Mouse (Mus musculus) MEL (cell line): ENCODE results near the gene Gsta4.

ENCODE experiments used
- CTCF ChIP-seq, 3 experiments: IDR thresholded peaks in 2 of 3; conservative IDR thresholded peaks in 1 of 3; 2 replicates each; pipeline ENCODE4 v1.5.1; 2011 to 2012; ENCODE audit warnings: low read length in 3 of 3, low read depth in 2 of 3, mild to moderate bottlenecking in 2 of 3, improper control_type of control experiment in 1 of 3, inconsistent platforms in 1 of 3, mixed read lengths in 1 of 3, moderate library complexity in 1 of 3; ENCODE audit not compliant: control insufficient read depth in 1 of 3, insufficient read depth in 1 of 3, poor library complexity in 1 of 3, severe bottlenecking in 1 of 3
- EP300 ChIP-seq, 2 experiments: IDR thresholded peaks; 2 replicates each; pipeline ENCODE4 v1.6.1; 2011; ENCODE audit warnings: improper control_type of control experiment in 2 of 2, low read length in 2 of 2, low read depth in 1 of 2, mild to moderate bottlenecking in 1 of 2
- POLR2A ChIP-seq, 2 experiments: IDR thresholded peaks; 2 replicates each; pipeline ENCODE4 v1.6.1; 2011 to 2012; ENCODE audit warnings: low read length in 2 of 2, mild to moderate bottlenecking in 2 of 2, control low read depth in 1 of 2, improper control_type of control experiment in 1 of 2, low read depth in 1 of 2, moderate library complexity in 1 of 2; ENCODE audit not compliant: control insufficient read depth in 1 of 2, insufficient read depth in 1 of 2, poor library complexity in 1 of 2
- RCOR1 ChIP-seq: IDR thresholded peaks from 2 replicates; pipeline ENCODE4 v1.6.1; 2012; ENCODE audit warnings: low read depth, mild to moderate bottlenecking, inconsistent platforms, low read length, improper control_type of control experiment
- TAL1 ChIP-seq: IDR thresholded peaks from 2 replicates; pipeline ENCODE4 v1.6.1; 2012; ENCODE audit warnings: mild to moderate bottlenecking, inconsistent platforms, low read length, moderate library complexity, mixed read lengths

- TF ChIP-seq EP300 (IDR thresholded peaks at IDR 0.05; ENCODE audit: low read depth in 1 of 2, low read length in 2 of 2), result no peak
- no peak for TF ChIP-seq CTCF (IDR thresholded peaks at IDR 0.05 in 2 of 3, conservative IDR thresholded peaks at IDR 0.05 in 1 of 3; ENCODE audit: control insufficient read depth in 1 of 3, insufficient read depth in 1 of 3, low read depth in 2 of 3, low read length in 3 of 3, poor library complexity in 1 of 3, severe bottlenecking in 1 of 3)
- TF ChIP-seq POLR2A (IDR thresholded peaks at IDR 0.05; ENCODE audit: control insufficient read depth in 1 of 2, insufficient read depth in 1 of 2, low read depth in 1 of 2, low read length in 2 of 2, poor library complexity in 1 of 2), result no peak
- TF ChIP-seq TAL1, result no peak
- no peak for TF ChIP-seq RCOR1
Observed at GRCm38 (mm10) chr9:78225304-78225703, 42.7 kb downstream of the Gsta4 start.
